Mouse (Mus musculus) thymus, adult 2 months (tissue): ENCODE results near the gene Cenps. TPM values are rescaled to one million over a fixed set of nuclear protein-coding genes. Genes with fewer than 3 reads are reported as not detected.

Source experiments
- DNase-seq: peaks from one replicate; pipeline ENCODE4 v3.0.0; 2021
- H3K27ac ChIP-seq: fragments of 200-500 bp; 2 replicates; pipeline ENCODE4 v1.5.1; 2012; ENCODE audit warnings: low read length, control low read depth; ENCODE audit not compliant: control insufficient read depth, insufficient read depth
- H3K27me3 ChIP-seq: fragments of 200-500 bp; 2 replicates; pipeline ENCODE4 v1.6.1; 2012; ENCODE audit warnings: mild to moderate bottlenecking, low read length, moderate library complexity, mixed read lengths; ENCODE audit not compliant: control insufficient read depth, insufficient read depth
- H3K36me3 ChIP-seq: fragments of 200-500 bp; 2 replicates; pipeline ENCODE4 v1.6.1; 2012; ENCODE audit warnings: mild to moderate bottlenecking, low read length, moderate library complexity; ENCODE audit not compliant: control insufficient read depth, insufficient read depth
- H3K4me1 ChIP-seq: fragments of 200-500 bp; replicated peaks from 2 replicates; pipeline ENCODE4 v1.6.1; 2012; ENCODE audit warnings: low read length; ENCODE audit not compliant: control insufficient read depth, insufficient read depth
- H3K4me3 ChIP-seq: fragments of 200-500 bp; 2 replicates; pipeline ENCODE4 v1.5.1; 2012; ENCODE audit warnings: mild to moderate bottlenecking, low read length, control low read depth, moderate library complexity; ENCODE audit not compliant: control insufficient read depth, insufficient read depth
- CTCF ChIP-seq: fragments of 200-500 bp; IDR thresholded peaks from 2 replicates; pipeline ENCODE4 v1.5.1; 2012; ENCODE audit warnings: mild to moderate bottlenecking, control low read depth, low read length, moderate library complexity, borderline replicate concordance; ENCODE audit not compliant: control insufficient read depth, poor library complexity, insufficient read depth; ENCODE audit errors: extremely low read depth
- POLR2A ChIP-seq: fragments of 200-500 bp; IDR thresholded peaks from 2 replicates; pipeline ENCODE4 v1.6.1; 2012; ENCODE audit warnings: mild to moderate bottlenecking, low read length, control low read depth, moderate library complexity; ENCODE audit not compliant: control insufficient read depth, poor library complexity, insufficient read depth; ENCODE audit errors: extremely low read depth
- WGBS: fragments of 180-500 bp; shearing (Covaris S2); methylation state at CpG from one replicate; pipeline ENCODE4 v1.1.7; 2018; 5-methylcytosine and 5-hydroxymethylcytosine counted together
- polyA plus RNA-seq: library from polyadenylated mRNA; depleted of rRNA; stranded (reverse); fragments of >200 nt; gene quantifications from 2 replicates; pipeline ENCODE4 v1.2.3, GENCODE M21; 2012; rRNA removed

Cenps gene
- polyA plus RNA-seq, 1 experiment: 14.0 TPM

DNA sequence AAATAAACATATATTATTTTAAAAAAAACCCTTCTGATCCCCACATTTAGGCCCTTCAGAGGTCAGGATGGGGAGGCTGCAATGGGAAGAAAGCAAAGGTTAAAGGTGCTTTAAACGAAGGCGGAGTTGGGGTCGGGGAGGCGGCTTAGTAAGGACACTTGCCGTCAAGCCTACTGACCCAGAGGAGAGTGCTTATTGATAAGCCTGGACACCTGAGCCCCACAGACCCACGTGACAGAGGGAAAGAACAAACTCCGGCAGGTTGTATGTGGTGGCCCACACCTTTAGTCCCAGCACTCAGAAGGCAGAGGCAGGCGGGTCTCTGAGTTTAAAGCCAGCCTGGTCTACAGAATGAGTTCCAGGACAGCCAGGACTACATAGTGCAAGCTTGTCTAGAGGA lies 57.3 kb downstream of the Cenps start:
- H3K4me3 ChIP-seq: no peak overlapping the region
- H3K27me3 ChIP-seq: no peaks in the 10 kb centered on the region
- no peak for TF ChIP-seq CTCF
- TF ChIP-seq POLR2A: no peak
- peaks cover 4% of the 10 kb centered on the region; the same call in 1 of the 2 replicates for H3K4me1 ChIP-seq
- no peak for DNase-seq
- WGBS: 95% methylated on average over 8 of the region's 8 CpGs
- no peaks in the 10 kb centered on the region for H3K36me3 ChIP-seq
- no peak overlapping the region for H3K27ac ChIP-seq

DNA sequence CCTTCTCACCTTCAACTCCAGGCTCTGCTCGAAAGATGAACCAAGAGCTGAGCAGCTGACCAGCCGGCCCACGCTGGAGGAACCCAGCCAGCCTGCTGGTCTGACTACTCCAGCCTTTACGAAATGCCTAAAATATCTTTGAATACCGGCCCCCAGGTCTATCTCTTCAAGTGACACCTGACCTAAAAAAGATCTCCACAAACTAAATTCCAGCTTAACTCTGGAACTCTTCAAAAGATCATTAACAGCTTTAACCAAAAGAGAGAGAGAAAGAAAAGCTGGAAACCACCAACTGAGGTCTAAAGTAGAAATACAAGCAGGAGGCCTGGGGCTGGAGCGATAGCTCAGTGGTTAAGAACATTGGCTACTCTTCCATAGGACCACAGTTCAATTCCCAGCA lies 57.8 kb downstream of the Cenps start:
- H3K27ac ChIP-seq: no peak overlapping the region
- WGBS: 93% methylated on average over 6 of the region's 6 CpGs

GRCm38 (mm10) chr4:149078261-149078660 lies 59.2 kb downstream of the Cenps start:
- no peak for TF ChIP-seq CTCF
- Histone ChIP-seq H3K4me1 (peaks cover 4% of the 10 kb centered on the region; the same call in 1 of the 2 replicates), H3K27me3 (no peaks in the 10 kb centered on the region), H3K36me3 (no peaks in the 10 kb centered on the region), H3K4me3 (no peak overlapping the region), H3K27ac (no peak overlapping the region)
- no peak for DNase-seq
- WGBS: 87% methylated on average over 4 of the region's 4 CpGs

More for the DNA sequence above, 57.8 kb downstream of the Cenps start:
- TF ChIP-seq CTCF (no peak), POLR2A (no peak)
- DNase-seq: no peak
- H3K36me3 ChIP-seq: no peaks in the 10 kb centered on the region
- no peak overlapping the region for H3K4me3 ChIP-seq
- no peaks in the 10 kb centered on the region for H3K27me3 ChIP-seq
- peaks cover 4% of the 10 kb centered on the region; the same call in 1 of the 2 replicates for H3K4me1 ChIP-seq

Other genes starting within 250 kb of the Cenps start
- gene Pex14, start 37.8 kb downstream of the Cenps start, polyA plus RNA-seq: 40.4 and 45.0 TPM in 2 replicates
- gene Dffa, start 33.5 kb downstream of the Cenps start, polyA plus RNA-seq: 40.2 and 40.3 TPM in 2 replicates
- 0.22 and 0.67 TPM in 2 replicates for gene Cort, start 10.9 kb downstream of the Cenps start, polyA plus RNA-seq
- 98.7 and 107 TPM in 2 replicates for gene Pgd, start 29.1 kb upstream of the Cenps start, polyA plus RNA-seq
- gene Kif1b, start 170.1 kb upstream of the Cenps start, polyA plus RNA-seq: 21.5 and 23.9 TPM in 2 replicates